Mouse (Mus musculus): ENCODE results near the gene Siva1.

The Siva1 gene

DNA sequence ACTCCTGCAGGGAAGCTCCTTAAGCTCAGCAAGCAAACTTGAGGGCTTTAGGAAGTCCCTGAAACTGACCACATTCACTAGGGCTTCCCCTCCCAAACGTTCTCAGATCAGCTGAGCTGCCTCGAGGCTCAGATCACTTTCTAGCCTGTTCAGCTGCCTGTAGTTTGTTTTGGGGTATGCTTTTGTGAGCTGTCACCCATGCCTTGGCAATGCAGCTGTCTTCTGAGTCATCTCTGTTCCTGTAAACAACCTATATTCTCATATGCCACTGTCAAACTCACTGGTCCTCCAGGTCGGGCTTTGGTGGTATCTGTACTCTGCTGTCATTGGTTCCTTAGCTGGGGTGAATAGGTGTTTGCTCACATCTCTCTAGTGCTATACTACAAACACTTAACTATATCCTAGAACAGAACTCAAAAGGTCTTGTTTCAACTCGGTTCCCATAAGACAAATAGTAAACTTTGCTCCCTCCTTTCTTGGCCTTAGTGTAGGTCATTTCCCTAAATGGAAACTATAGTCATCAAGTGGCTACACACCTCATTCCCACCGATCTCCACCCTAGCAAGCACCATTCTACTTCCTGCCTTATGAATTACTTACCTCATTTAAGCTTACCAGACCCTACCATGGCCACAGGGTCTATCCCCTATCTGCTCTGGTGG, 7.4 kb downstream of the Siva1 start:
- in situ Hi-C loops (cut with MboI; ENCODE audit: unreplicated experiment in 2 of 2), result no loop called here

DNA sequence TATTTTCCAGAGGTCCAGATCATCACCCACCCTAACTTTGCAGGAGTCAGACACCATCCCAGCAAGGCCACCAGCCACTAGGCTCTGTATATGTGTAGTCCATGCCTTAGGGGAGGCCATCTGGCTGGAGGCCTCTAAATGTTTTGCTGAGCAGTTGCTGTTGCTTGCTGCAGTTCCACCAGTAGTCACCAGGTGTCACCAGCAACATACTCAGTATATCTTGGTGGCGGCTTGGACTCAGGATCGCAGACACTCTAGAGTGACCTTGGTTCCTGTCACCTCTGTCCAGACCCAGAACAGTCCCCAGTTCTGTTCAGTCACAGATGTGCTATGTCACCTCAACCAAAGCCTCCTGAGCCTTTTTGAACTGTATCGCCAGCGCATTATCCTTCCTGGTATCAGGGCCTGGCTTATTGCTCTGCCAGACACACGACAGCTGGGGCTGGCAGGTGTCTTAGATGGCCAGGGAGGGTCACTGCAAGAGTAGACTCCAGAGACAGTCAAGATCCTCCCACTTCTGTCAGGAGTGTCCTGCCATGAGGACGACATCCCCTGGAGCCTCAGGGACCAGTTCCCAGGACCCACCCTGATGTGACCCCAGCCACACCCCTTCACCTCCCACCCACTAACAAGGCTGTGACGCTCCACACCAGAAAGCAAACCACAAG, 8.8 kb downstream of the Siva1 start:
- in situ Hi-C loops (cut with MboI; ENCODE audit: unreplicated experiment in 2 of 2), result no loop called here

DNA sequence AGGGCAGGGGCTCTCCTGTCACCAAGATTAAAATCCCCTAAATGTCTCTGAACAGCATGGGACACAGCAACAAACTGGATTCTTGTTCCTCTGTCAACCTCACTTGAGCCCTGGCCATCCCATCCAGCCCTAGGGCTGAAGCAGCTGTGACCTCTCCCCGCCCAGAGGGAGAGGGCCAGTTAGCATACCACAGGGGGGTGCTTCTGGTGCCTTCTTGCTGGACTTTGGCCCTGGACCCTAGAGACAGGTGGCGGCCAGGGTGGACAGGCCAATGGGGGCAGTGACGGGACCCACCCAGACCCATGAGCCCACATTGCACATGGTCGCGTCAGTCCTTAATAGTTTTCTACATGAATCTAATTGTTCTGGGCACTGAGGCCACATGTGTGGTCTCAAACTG, 9.6 kb downstream of the Siva1 start:
- in situ Hi-C loops (cut with MboI; ENCODE audit: unreplicated experiment in 2 of 2), result no loop called here

DNA sequence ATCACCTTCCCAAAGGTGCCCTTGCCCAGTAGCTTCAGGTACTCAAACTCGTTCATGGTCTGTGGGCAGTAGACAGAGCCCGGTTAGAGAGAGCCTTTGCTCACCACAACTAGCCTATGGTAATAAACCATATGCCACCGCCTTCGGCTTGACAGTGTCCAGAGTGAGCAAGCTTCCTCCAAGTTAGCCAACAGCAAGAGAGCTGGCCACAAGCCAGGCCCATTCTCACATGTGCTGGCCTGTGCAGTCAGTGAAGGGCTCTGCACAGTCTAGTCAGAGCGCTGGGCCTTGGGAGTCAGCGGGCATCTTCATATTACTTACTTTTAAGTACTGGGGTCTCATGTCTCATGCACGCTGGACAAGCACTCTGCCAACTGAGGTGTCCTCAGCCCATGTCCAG, 14.1 kb downstream of the Siva1 start:
- in situ Hi-C loops (cut with MboI; ENCODE audit: unreplicated experiment in 2 of 2), result loop anchor here (5.0 kb wide), 1 partner anchor 49 kb away; no protein-coding TSS in a partner anchor

DNA sequence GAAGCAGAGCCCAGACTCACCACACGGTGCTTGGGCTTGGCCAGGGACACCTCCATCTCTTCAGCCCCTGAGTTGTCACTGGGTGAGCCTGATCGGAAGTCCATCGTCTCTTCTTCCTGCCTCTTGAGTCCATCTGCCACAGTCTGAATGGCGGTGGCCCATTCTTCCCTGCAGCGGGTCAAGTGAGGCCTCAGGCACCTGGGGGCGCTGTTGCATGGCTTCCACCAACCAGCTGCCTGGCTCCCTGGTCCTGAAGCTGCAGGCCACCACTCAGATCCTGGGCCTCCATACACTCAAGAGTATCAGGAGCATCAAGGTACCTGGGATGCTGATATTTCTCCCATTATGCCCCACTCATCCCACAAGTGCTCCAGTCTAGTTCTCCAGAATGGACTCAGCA, 14.6 kb downstream of the Siva1 start:
- in situ Hi-C loops (cut with MboI; ENCODE audit: unreplicated experiment in 2 of 2), result loop anchor here (5.0 kb wide), 1 partner anchor 48 kb away; no protein-coding TSS in a partner anchor

DNA sequence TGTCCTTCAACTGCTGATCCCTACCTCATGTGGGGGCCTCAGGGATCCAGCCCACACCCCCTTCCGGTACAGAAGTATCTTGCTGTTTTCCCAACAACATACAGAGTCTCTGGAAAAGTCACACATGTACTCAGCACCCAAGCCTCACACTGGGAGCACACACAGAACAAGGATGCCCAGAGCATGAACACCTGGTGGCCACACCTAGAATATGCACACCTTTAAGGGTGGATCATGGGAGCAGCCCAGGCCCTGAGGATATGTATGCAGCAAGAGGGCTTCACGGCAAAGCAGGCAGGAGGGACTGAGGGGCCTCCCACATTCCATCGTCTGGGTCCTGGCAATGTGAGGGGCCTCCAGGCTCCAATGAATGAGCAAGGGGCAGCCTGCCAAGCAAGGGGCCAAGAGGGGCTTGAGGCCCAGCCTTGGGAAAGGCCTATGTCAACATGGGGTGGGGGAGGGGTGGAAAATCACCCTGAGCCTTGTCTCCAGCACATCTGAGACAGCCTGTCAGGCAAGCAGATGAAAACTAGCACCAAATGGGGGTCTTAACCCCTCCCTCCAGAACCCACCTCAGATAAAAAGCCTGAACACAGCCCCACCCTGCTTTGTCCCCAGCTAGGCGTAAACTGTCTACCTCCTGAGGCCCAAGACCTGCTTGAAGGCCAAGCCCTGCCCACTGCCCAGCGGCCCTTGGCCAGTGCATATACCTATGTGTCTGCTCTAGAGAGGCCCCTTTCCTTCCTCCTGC, 16.3 kb downstream of the Siva1 start:
- in situ Hi-C loops (cut with MboI; ENCODE audit: unreplicated experiment in 2 of 2), result no loop called here

DNA sequence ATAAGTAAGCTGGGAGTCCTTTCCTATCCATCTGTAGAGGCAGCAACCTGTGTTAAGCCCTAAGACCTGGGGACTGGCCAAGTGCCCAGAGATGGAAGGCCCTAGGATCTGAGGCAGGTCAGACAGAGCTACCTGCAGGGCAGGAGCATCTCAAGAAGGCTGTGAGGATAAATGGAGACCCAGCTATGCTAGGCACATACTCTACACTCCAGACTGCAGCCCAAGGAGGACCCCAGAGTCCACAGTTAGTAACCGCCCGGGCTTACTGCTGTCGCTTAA, 16.8 kb downstream of the Siva1 start:
- in situ Hi-C loops (cut with MboI; ENCODE audit: unreplicated experiment in 2 of 2), result no loop called here

DNA sequence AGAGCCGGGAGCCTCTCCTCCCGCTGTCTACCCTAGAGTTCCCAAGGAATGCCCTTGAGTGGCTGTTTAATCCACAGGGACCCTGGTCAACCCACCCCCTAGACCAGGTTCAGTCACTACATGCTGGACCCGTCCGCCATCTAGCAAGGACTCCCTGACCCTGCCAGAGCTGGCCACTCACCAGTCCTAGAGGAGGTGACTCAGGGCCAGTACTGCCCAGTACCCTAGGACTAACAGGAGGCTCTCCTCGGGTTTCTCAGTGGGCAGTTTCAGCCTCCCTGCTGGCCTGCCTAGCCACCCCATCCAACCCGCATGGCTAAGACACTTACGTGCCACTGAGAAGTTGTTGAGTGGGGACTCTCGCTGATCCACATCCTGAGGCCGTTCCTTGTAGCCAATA, 17.4 kb downstream of the Siva1 start:
- in situ Hi-C loops (cut with MboI; ENCODE audit: unreplicated experiment in 2 of 2), result no loop called here

DNA sequence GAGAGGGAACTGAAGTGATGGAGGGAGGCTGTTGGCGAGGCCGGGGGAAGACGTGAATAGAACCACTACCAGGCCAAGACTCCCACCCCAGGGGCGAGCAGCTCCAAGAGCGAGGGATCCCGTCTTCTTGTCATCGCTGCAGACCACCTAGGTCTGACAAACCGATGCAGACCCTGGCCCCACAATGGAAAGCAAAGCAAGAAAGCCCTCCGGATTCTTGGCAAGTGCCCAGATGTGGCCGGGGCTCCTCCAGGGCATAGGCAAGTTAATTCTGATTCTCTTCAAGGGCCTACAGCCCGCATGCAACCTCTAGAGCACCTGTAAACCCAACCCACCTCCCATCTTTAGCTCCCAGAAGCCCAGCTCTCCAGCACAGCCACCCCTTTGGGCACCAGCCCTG, 18.8 kb downstream of the Siva1 start:
- in situ Hi-C loops (cut with MboI; ENCODE audit: unreplicated experiment in 2 of 2), result no loop called here

DNA sequence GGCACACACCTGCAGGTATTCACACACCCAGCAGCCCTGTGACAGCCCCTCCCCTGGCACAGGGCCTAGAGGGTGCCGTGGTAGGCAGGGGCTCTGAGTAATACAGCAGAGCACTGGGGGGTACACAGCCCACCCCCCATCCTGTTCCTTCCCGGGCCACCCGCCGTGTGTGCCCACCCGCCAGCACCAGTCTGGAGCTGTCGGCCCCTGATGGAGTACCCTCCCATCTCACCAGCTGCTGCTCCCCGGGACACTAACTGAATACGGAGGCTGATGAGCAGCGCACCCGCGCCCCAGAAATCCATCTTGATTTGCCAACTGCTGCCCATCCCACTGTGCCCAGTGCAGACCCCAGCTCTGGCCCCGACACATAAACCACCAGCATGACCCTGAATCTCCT, 19.2 kb downstream of the Siva1 start:
- in situ Hi-C loops (cut with MboI; ENCODE audit: unreplicated experiment in 2 of 2), result no loop called here

DNA sequence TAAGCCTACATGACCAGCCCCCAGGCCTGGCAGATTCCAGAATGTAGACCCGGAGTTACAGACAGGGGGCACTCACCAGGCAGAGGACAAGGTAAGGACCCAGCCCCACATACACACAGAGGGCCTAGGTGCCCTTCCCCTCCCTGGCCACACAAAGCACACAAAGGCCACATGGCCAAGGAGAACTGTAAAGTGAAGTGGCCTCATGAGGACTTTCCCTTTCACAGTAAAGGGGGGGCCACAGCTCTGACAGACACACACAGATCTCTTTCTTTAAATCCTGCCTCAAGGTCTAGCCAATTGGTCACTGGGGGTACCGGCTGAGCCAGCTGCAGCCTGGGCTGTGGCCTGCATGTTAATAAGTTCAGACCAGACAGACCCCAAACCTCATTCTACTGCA, 19.6 kb downstream of the Siva1 start:
- in situ Hi-C loops (cut with MboI; ENCODE audit: unreplicated experiment in 2 of 2), result no loop called here

DNA sequence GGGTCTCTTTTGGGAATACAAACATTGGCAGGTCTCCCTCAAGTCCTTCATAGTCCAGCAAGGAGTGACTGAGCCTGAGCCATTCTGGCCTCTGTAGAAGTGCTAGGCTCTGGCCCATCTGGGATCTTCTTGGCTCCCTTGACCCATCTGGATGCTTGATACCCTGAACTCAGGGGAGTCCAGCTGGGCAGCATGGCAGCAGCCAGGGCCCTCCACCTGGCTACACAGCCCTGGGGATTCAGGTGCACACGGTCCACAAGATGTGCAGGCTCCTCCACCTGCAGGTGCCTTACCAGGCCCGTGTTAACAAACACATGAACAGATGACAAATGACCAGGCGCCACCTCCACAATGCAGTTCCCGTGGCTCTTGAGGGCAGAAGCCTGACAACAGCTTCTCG, 20.2 kb downstream of the Siva1 start:
- in situ Hi-C loops (cut with MboI; ENCODE audit: unreplicated experiment in 2 of 2), result no loop called here

DNA sequence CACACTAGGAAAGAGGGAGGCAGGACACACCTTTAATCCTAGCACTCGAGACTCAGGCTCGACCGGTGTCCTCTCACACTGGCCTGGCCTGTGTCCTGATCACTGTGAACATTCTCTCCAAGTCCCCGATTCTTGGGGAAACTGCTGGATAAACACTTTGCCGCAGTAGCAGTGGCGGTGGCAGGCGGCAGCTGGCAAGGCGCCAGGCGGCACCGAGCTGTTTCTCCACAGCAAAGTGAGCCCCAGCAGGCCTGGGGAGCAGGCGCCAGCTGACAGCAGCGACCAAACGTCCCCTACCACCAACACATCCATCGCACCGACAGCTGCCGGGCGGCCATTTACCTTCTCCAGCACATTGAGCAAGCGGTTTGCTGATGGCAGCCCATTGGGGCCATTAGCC, 21.0 kb downstream of the Siva1 start:
- in situ Hi-C loops (cut with MboI; ENCODE audit: unreplicated experiment in 2 of 2), result no loop called here

DNA sequence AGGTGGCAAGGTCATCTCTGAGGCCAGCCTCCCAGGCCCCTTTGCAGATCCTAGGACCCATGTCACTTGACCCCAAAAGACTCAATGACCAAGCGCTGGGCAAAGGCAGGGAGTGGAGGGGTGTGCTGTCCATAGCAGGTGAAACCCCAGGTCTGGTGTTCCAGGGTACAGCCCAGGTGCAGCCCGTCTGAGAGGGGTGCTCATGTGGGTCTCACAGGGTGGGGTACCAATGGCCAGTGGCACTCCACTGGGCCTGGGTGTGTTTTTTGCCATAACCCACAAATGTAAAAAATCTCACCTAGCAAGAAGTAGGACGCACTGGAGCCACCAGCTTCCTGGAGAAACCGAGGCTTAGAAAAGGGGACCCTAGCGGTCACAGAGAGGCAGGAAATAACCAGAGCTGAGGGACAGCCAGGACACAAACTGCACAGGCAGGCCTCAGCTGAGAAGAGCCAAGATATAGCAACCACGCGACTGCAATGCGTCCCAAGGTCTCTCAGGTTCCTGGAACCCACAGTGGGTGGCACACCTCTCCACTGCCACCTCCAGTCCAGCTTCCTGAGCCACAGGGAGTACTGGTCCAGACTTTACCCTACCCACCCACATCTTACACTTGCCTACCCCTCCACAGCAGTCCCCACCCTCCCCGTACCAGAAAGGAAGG, 21.5 kb downstream of the Siva1 start:
- in situ Hi-C loops (cut with MboI; ENCODE audit: unreplicated experiment in 2 of 2), result no loop called here

DNA sequence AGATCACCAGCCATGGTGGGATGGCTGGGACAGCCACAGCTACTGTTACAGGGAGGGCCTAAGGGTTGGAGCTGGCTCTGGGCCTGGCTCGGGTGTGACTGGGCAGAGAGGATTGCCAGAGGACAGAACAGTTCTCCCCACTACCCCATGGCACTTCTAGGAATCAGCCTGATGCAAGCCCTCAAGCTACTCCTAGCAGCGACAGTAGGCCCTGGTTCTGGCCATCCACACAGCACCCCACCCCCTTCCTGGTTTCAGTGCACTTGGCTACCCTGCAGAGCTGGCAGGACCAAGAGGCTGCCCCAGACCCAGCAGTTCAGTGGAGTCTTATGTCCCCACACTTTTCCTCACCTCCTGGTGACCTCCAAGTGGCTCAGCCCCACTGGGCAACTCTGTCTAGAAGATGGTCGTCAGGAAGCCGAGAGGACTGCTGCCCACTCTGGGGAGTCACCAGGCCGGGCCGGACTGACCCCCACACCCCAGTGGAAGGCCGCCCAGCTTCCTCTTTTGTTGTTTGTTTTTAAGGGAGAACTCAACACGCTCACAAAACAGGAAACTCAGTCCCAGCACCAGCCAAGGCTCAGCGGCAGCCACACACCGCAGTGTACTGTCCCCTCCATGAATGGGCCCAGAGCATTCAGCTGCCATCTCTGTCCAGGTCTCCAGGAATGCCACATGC, 23.3 kb downstream of the Siva1 start:
- in situ Hi-C loops (cut with MboI; ENCODE audit: unreplicated experiment in 2 of 2), result no loop called here

DNA sequence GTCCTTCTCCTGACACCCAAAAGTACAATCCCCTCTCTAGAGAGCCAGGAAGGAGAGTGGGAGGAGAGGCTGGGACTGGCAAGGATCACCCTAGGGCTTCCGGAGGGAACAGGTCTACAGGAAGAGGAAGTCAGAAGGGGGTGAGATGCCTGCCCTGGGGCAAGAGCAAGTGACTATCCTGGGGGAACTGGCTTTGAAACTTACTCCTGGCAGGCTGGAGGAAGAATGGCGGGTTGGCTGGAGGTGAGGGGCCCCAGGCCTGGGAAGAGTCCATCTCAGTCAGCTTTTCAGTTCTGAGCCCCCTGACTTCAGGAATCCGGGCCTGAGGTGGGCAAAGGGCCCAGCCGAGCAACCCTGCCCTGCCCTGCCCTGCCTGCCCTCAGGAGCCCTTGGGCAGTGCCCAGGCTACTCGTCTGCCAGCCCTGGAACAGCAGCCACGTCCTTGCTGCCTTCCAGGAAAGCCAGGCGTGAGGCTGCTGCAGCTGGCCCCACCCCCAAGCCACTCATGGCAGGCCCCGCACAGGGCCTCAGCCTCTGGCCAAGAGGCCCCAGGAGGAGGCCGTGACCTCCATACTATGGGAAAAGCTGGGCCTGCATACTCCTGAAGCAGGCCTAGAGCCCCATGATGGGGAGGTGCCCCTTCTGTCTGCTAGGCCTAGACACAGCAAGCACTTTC, 26.4 kb downstream of the Siva1 start:
- in situ Hi-C loops (cut with MboI; ENCODE audit: unreplicated experiment in 2 of 2), result no loop called here

DNA sequence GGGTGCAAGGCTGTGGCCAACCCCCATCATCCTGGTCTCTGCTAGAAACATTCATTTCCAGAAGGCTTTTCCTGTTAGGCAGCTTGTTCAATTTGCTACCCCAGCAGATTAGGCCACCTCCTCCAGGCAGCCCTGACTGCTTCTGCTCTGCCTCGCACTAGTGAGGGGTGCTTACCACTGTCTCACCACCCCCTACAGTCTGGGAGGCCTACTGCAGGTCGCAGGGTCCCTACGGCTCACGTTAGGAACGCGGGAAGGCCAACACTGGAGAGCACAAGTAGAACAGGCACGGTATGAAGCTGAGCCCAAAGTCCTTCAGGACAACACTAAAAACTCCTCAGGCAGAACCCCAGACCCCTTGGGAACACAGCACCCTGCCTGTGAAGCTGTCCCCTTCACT, 27.4 kb downstream of the Siva1 start:
- in situ Hi-C loops (cut with MboI; ENCODE audit: unreplicated experiment in 2 of 2), result no loop called here

DNA sequence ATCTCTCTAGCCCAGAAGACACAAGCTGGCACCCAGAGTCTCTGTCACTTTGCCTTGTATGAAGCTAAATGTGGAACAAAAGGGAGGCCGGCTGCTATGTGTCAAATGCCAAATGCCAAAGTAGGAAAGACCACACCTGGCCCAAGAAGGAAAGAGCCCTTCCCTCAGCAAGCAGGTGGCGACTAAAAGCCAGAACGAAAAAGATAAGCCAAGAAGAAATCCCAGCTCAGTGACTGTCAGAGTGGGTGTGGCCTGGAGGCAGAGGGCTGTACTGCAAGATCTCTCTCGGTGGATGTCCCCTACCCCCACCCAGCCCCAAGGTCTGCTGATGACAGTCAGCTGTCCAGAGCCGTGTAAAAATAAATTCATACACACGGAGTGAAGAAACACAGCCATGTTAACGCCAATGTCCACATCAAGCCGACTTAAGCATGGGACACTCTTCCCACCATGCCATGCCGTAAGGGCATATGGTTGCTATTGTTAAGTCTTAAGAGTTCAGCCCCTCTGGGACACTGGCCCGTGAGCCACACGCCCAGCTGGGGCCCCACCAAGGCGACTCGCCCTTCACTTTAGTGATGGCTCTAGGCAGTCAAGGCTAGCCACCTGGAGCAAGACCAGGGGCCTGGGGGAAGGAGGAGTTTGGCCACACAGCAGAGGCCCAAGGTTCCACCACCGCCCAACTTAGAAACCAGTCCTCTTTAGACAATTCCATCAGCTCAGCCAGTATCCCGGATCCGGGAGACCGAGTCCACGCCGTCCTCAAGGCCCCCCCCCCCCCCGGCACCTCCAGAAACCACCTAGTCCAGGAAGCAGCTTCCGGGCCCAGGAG, 28.5 kb downstream of the Siva1 start:
- in situ Hi-C loops (cut with MboI; ENCODE audit: unreplicated experiment in 2 of 2), result no loop called here

DNA sequence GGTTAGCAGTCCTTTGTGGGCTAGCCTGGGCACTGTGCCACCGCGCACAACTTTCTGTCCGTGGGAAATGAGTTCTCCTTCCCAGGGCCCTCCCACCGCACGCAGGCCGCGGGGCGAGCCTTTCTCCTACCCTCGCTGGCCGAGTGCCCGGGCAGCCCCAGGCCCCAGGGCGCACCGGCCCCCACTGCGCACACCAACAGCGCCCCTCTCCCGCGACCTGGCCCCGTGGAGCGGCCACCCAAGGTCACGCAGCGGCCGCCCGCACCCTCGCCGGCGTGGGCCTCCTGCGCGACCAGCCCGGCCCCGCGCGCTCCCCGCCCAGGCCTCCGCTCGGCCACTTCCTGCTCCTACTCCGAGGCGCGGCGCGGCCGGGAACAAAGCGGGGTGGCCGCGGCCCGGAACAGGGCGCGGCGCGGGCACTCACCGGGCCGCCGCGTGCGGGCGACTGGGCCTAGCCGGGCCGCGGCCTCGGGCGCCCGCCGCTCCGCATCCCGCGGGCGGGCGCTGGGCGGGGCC, 29.2 kb downstream of the Siva1 start:
- in situ Hi-C loops (cut with MboI; ENCODE audit: unreplicated experiment in 2 of 2), result no loop called here
